Mouse (Mus musculus): ENCODE measurements around the gene Rrp15. TPM values are rescaled to one million over a fixed set of nuclear protein-coding genes. Genes with fewer than 3 reads are reported as not detected.

Rrp15 gene
- polyA plus RNA-seq, 1 experiment from 2014 or later: 49.1 TPM

DNA sequence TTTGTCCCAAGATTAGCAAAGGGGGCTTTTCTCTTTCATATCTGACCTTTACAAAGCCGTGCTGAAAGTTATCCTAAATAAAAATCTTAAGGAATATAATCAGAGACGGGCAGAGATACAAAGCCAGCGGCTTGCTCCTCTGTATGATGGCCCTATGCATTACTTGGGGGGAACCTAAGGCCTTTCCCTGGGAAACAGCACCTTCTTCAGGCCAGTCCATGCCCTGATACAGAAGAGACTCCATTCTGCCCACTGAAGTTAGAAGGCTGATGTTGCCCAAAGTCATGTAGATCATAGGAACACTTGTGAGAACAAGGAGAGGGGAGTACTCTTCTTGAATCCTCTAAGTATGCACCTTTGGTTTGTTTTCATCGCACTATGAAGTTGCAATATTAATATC is 56.8 kb downstream of the Rrp15 start:
- H3K9me3 ChIP-seq: no peaks in the 10 kb centered on the region
- H3K4me3 ChIP-seq: no peak overlapping the region
- no peaks in the 10 kb centered on the region for H3K27me3 ChIP-seq (replicated peaks)
- H3K36me3 ChIP-seq: no peaks in the 10 kb centered on the region
- no peak overlapping the region for H3K4me2 ChIP-seq (replicated peaks)
- ATAC-seq (ENCODE audit: low FRiP score, low read depth): no peak
- H3K9ac ChIP-seq: no peak overlapping the region
- H3K4me1 ChIP-seq: no peaks in the 10 kb centered on the region
- WGBS: 82% methylated on average over 4 of the region's 4 CpGs
- no peak overlapping the region for H3K27ac ChIP-seq

GRCm38 (mm10) chr1:186691708-186692107 is 57.5 kb downstream of the Rrp15 start:
- Histone ChIP-seq H3K36me3 (no peaks in the 10 kb centered on the region), H3K9me3 (no peaks in the 10 kb centered on the region), H3K4me1 (no peaks in the 10 kb centered on the region), H3K27me3 (replicated peaks) (no peaks in the 10 kb centered on the region), H3K4me3 (no peak overlapping the region), H3K27ac (no peak overlapping the region), H3K9ac (no peak overlapping the region), H3K4me2 (replicated peaks) (no peak overlapping the region)
- no peak for ATAC-seq (ENCODE audit: low FRiP score, low read depth)
- 83% methylated on average over 9 of the region's 9 CpGs for WGBS

- no peak overlapping the region for H3K4me3 ChIP-seq
- no peaks in the 10 kb centered on the region for H3K9me3 ChIP-seq
- no peak overlapping the region for H3K27ac ChIP-seq
- no peak overlapping the region for H3K4me2 ChIP-seq (replicated peaks)
- no peak for ATAC-seq (ENCODE audit: low FRiP score, low read depth)
- WGBS: 89% methylated on average over 3 of the region's 3 CpGs
- no peak overlapping the region for H3K9ac ChIP-seq
- H3K4me1 ChIP-seq: 0 out of 2 replicates have a peak, but pooled peaks cover 3% of the 10 kb centered on the region
- no peaks in the 10 kb centered on the region for H3K27me3 ChIP-seq (replicated peaks)
- H3K36me3 ChIP-seq: no peaks in the 10 kb centered on the region
Measured at GRCm38 (mm10) chr1:186684041-186684440, 65.1 kb downstream of the Rrp15 start.

DNA sequence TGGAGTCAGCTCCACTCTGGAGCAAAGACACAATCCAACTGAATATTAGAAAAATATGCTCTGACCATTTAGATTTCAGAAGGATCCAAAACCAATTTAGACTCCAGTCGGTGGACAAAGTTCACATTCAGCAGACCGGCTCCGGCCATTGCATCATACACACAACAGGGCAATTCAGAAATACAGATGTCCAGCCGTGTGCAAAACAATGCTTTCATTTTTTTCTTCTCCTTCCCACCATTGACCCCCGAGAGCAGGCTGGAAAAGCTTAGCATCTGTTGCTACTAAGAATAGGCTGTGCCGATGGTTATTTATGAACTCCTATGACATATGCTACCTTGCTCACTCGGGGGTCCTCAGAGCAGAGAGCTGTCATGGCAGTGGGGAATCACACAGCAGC is 66.6 kb downstream of the Rrp15 start:
- no peaks in the 10 kb centered on the region for H3K9me3 ChIP-seq
- WGBS: 27% methylated on average over 7 of the region's 7 CpGs
- no peaks in the 10 kb centered on the region for H3K27me3 ChIP-seq (replicated peaks)
- 0 out of 2 replicates have a peak overlapping the region, but pooled peaks have one; percentile 2 for H3K4me2 ChIP-seq (replicated peaks)
- no peaks in the 10 kb centered on the region for H3K36me3 ChIP-seq
- no peak for ATAC-seq (ENCODE audit: low FRiP score, low read depth)
- 0 out of 2 replicates have a peak, but pooled peaks cover 3% of the 10 kb centered on the region for H3K4me1 ChIP-seq
- no peak overlapping the region for H3K27ac ChIP-seq
- H3K9ac ChIP-seq: no peak overlapping the region
- no peak overlapping the region for H3K4me3 ChIP-seq

GRCm38 (mm10) chr1:186677614-186678013 is 71.5 kb downstream of the Rrp15 start:
- Histone ChIP-seq H3K4me2 (replicated peaks) (no peak overlapping the region), H3K4me3 (no peak overlapping the region), H3K27ac (no peak overlapping the region), H3K36me3 (no peaks in the 10 kb centered on the region), H3K27me3 (replicated peaks) (no peaks in the 10 kb centered on the region), H3K4me1 (peaks cover 9% of the 10 kb centered on the region; the same call in 1 of the 2 replicates), H3K9ac (no peak overlapping the region), H3K9me3 (no peaks in the 10 kb centered on the region)
- 93% methylated on average over 11 of the region's 12 CpGs for WGBS
- ATAC-seq (ENCODE audit: low FRiP score, low read depth): no peak

DNA sequence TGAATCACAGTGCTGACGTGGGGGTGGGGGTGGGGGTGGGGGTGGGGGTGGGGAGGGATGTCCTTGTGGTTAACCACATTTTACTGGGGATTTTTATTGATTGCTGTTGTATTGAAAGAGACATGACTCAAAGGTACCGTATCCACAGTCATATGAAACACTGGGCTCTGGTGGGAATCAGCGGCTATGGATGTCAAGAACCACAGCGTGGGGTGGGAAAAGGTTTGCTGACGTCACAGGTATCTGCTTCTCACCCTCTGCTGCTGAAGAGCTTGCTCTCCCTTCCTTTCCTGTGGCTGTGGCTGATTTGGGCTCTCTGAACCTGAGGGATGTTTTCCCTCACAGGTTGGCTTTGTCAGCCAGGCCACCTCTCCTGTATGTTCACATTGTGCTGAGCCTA is 73.0 kb downstream of the Rrp15 start:
- no peak overlapping the region for H3K4me2 ChIP-seq (replicated peaks)
- H3K27me3 ChIP-seq (replicated peaks): no peaks in the 10 kb centered on the region
- no peak overlapping the region for H3K4me3 ChIP-seq
- H3K36me3 ChIP-seq: no peaks in the 10 kb centered on the region
- H3K27ac ChIP-seq: no peak overlapping the region
- no peak for ATAC-seq (ENCODE audit: low FRiP score, low read depth)
- no peak overlapping the region for H3K9ac ChIP-seq
- 71% methylated on average over 5 of the region's 5 CpGs for WGBS
- H3K4me1 ChIP-seq: peaks cover 9% of the 10 kb centered on the region; the same call in 1 of the 2 replicates
- H3K9me3 ChIP-seq: no peaks in the 10 kb centered on the region

DNA sequence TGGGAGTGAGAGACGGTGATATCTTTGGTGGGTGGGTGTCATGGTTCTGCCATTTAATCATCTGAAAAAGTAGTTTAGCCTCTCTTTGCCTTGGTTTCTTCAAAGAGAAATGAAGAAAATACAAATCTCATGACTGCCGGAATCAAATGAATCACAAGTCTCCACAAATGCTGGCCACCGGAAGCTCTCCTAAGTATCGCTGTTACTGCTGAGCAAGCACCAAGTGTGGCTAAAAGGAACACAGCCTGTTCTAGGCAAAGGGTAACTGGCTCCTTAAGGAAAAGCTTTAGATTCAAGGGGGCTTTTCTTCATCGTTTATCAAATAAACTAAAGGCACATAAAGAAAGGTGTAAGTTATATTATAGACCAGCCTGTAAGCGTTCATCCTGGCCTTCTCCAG is 73.9 kb downstream of the Rrp15 start:
- no peaks in the 10 kb centered on the region for H3K36me3 ChIP-seq
- no peak overlapping the region for H3K4me3 ChIP-seq
- H3K27ac ChIP-seq: no peak overlapping the region
- no peak overlapping the region for H3K9ac ChIP-seq
- 83% methylated on average over 6 of the region's 6 CpGs for WGBS
- no peak for ATAC-seq (ENCODE audit: low FRiP score, low read depth)
- no peak overlapping the region for H3K4me2 ChIP-seq (replicated peaks)
- peaks cover 9% of the 10 kb centered on the region; the same call in 1 of the 2 replicates for H3K4me1 ChIP-seq
- no peaks in the 10 kb centered on the region for H3K27me3 ChIP-seq (replicated peaks)
- H3K9me3 ChIP-seq: no peaks in the 10 kb centered on the region

- Histone ChIP-seq H3K9me3 (no peaks in the 10 kb centered on the region), H3K27ac (no peak overlapping the region), H3K36me3 (no peaks in the 10 kb centered on the region), H3K4me3 (no peak overlapping the region), H3K4me1 (peaks cover 9% of the 10 kb centered on the region; the same call in 1 of the 2 replicates), H3K27me3 (replicated peaks) (no peaks in the 10 kb centered on the region), H3K4me2 (replicated peaks) (no peak overlapping the region), H3K9ac (no peak overlapping the region)
- WGBS: 91% methylated on average over 3 of the region's 3 CpGs
- ATAC-seq (ENCODE audit: low FRiP score, low read depth): no peak
Measured at GRCm38 (mm10) chr1:186674621-186675020, 74.5 kb downstream of the Rrp15 start.

GRCm38 (mm10) chr1:186673166-186673565 is 76.0 kb downstream of the Rrp15 start:
- Histone ChIP-seq H3K4me2 (replicated peaks) (no peak overlapping the region), H3K27ac (no peak overlapping the region), H3K9ac (no peak overlapping the region), H3K4me1 (peaks cover 9% of the 10 kb centered on the region; the same call in 1 of the 2 replicates), H3K27me3 (replicated peaks) (no peaks in the 10 kb centered on the region), H3K36me3 (no peaks in the 10 kb centered on the region), H3K4me3 (no peak overlapping the region), H3K9me3 (no peaks in the 10 kb centered on the region)
- WGBS: 58% methylated on average over 4 of the region's 4 CpGs
- ATAC-seq (ENCODE audit: low FRiP score, low read depth): no peak

Other genes starting within 250 kb of the Rrp15 start
- 27.6 and 32.4 TPM in 2 replicates for gene Tgfb2, start 43.4 kb downstream of the Rrp15 start, polyA plus RNA-seq (2016; fragmentation: Nextera tagmentation; extraction: Ambion mirVana)
- gene D1Pas1, start 218.1 kb upstream of the Rrp15 start, polyA plus RNA-seq (2016; fragmentation: Nextera tagmentation; extraction: Ambion mirVana): 0.10 and 0.28 TPM in 2 replicates

All from neural tube, embryonic 12.5 days (tissue).